Mouse (Mus musculus): ENCODE data around the gene Tbx1.
"Not testable (repeated sequence)": the region's sequence is repeated elsewhere in the genome, so short reads cannot be mapped to it uniquely, and the experiment has no call there.

Gene Tbx1

GRCm38 (mm10) chr16:18554721-18555120 lies 35.8 kb downstream of the Tbx1 start:
- DNase-seq (ENCODE audit: low read depth, low spot score), result no peak

- DNase-seq (ENCODE audit: low read depth, low spot score), result no peak
Observed at GRCm38 (mm10) chr16:18552106-18552710, 38.3 kb downstream of the Tbx1 start.

- DNase-seq (ENCODE audit: low read depth, low spot score), result no peak
Observed at GRCm38 (mm10) chr16:18551604-18552003, 38.9 kb downstream of the Tbx1 start.

- DNase-seq (ENCODE audit: low read depth, low spot score), result no peak
Observed at GRCm38 (mm10) chr16:18547891-18548290, 42.6 kb downstream of the Tbx1 start.

- no peak for DNase-seq (ENCODE audit: low read depth, low spot score)
Observed at GRCm38 (mm10) chr16:18543151-18543829, 47.2 kb downstream of the Tbx1 start.

GRCm38 (mm10) chr16:18539281-18539680 lies 51.2 kb downstream of the Tbx1 start:
- DNase-seq (ENCODE audit: low read depth, low spot score), result no peak

- DNase-seq (ENCODE audit: low read depth, low spot score), result no peak
Observed at GRCm38 (mm10) chr16:18537407-18537990, 53.0 kb downstream of the Tbx1 start.

GRCm38 (mm10) chr16:18533061-18533460 lies 57.4 kb downstream of the Tbx1 start:
- not testable (repeated sequence) for DNase-seq (ENCODE audit: low read depth, low spot score)
